In genomic region chr15:51323284-51323683, GRCm38 (mm10) we compare ENCODE assay signal across 23 mouse cellular contexts.
DNase-seq lines count a peak whose midpoint lies in the region; ATAC-seq and TF ChIP-seq lines count a peak whose summit lies in the region.
"Had no signal": no experiment of that assay in that cellular context is flagged by ENCODE, and none has a peak within 500 bp of the region (broad histone marks: within the 10 kb centered on the region; RNA-seq: fewer than 3 reads in every experiment).

No protein-coding gene starts in this region.

- DNase-seq in brain, embryonic 14.5 days (ENCODE audit: low read depth): peak; percentile 70
- DNase-seq in embryo, embryonic 11 days: peak; percentile 22
- peak; percentile 32 for DNase-seq in limb, embryonic 10.5 days (ENCODE audit: low spot score)
- DNase-seq in liver: no peak
- DNase-seq in kidney, adult 8-10 months: no peak
- no peak for DNase-seq in left cerebral cortex, postnatal 25 days (ENCODE audit: low spot score in 2 of 2)
- DNase-seq: adrenal gland, postnatal 36 days; B cell, adult 2 months; cerebellum, adult 11 months; cerebellum, adult 8-10 months; cerebellum, postnatal 14 days; gastrocnemius, postnatal 36 days; heart, adult 11 months; heart, postnatal 36 days; kidney, adult 11 months had no signal

- no peak overlapping the region for H3K4me3 ChIP-seq in forebrain, embryonic 15.5 days
- H3K4me3 ChIP-seq in forebrain, embryonic 12.5 days (replicated peaks): no peak overlapping the region
- H3K4me3 ChIP-seq in limb, embryonic 10.5 days: no peak overlapping the region
- H3K4me3 ChIP-seq: embryonic facial prominence, embryonic 13.5 days; heart, embryonic 13.5 days; hindbrain, embryonic 13.5 days had no signal

- TF ChIP-seq CTCF in brain, embryonic 14.5 days (IDR thresholded peaks at IDR 0.05; ENCODE audit: borderline replicate concordance, extremely low read depth, insufficient read depth, insufficient read length): no peak

- no peaks in the 10 kb centered on the region for H3K9me3 ChIP-seq in forebrain, embryonic 15.5 days
- H3K9me3 ChIP-seq in forebrain, embryonic 12.5 days: no peaks in the 10 kb centered on the region
- H3K9me3 ChIP-seq in limb, embryonic 10.5 days (replicated peaks): no peaks in the 10 kb centered on the region
- H3K9me3 ChIP-seq: embryonic facial prominence, embryonic 13.5 days; G1E; heart, embryonic 13.5 days; hindbrain, embryonic 13.5 days had no signal

- no peak for TF ChIP-seq POLR2A in brain, embryonic 14.5 days (IDR thresholded peaks at IDR 0.05; ENCODE audit: borderline replicate concordance, extremely low read depth, insufficient read depth, insufficient read length, poor library complexity, severe bottlenecking)

- H3K27me3 ChIP-seq in forebrain, embryonic 15.5 days: no peaks in the 10 kb centered on the region
- no peaks in the 10 kb centered on the region for H3K27me3 ChIP-seq in forebrain, embryonic 12.5 days
- H3K27me3 ChIP-seq in limb, embryonic 10.5 days (ENCODE audit: low read depth, poor library complexity, severe bottlenecking): peaks cover 15% of the 10 kb centered on the region
- H3K27me3 ChIP-seq: embryonic facial prominence, embryonic 13.5 days; hindbrain, embryonic 13.5 days had no signal

- H3K4me1 ChIP-seq in forebrain, embryonic 15.5 days: no peaks in the 10 kb centered on the region
- H3K4me1 ChIP-seq in forebrain, embryonic 12.5 days: no peaks in the 10 kb centered on the region
- peaks cover 30% of the 10 kb centered on the region for H3K4me1 ChIP-seq in limb, embryonic 10.5 days
- H3K4me1 ChIP-seq: heart, embryonic 13.5 days; hindbrain, embryonic 13.5 days had no signal

- H3K27ac ChIP-seq in forebrain, embryonic 15.5 days (replicated peaks): no peak overlapping the region
- H3K27ac ChIP-seq in forebrain, embryonic 12.5 days: no peak overlapping the region
- no peak overlapping the region for H3K27ac ChIP-seq in limb, embryonic 10.5 days
- H3K27ac ChIP-seq: embryonic facial prominence, embryonic 13.5 days; heart, embryonic 13.5 days; hindbrain, embryonic 13.5 days; hindbrain, postnatal 0 days had no signal

- no peak overlapping the region for H3K9ac ChIP-seq in forebrain, embryonic 15.5 days (replicated peaks)
- no peak overlapping the region for H3K9ac ChIP-seq in forebrain, embryonic 12.5 days
- H3K9ac ChIP-seq: embryonic facial prominence, embryonic 13.5 days; heart, embryonic 13.5 days; hindbrain, embryonic 13.5 days had no signal

- ATAC-seq in forebrain, embryonic 15.5 days (replicated peaks): peak; percentile 63
- no peak for ATAC-seq in forebrain, embryonic 12.5 days (ENCODE audit: low FRiP score)
- ATAC-seq: CD4-positive, CD25-positive, alpha-beta regulatory T cell, adult 4 months; hindbrain, postnatal 0 days had no signal

- intact Hi-C loops in left cerebral cortex, postnatal 25 days (cut with DNase I): no loop called here

- H3K36me3 ChIP-seq in forebrain, embryonic 15.5 days: no peaks in the 10 kb centered on the region
- H3K36me3 ChIP-seq in forebrain, embryonic 12.5 days (replicated peaks): no peaks in the 10 kb centered on the region
- H3K36me3 ChIP-seq in limb, embryonic 10.5 days: no peaks in the 10 kb centered on the region
- H3K36me3 ChIP-seq: embryonic facial prominence, embryonic 13.5 days; G1E; heart, embryonic 13.5 days; hindbrain, embryonic 13.5 days had no signal

- no peak overlapping the region for H3K4me2 ChIP-seq in forebrain, embryonic 15.5 days (replicated peaks)
- no peak overlapping the region for H3K4me2 ChIP-seq in forebrain, embryonic 12.5 days
- H3K4me2 ChIP-seq: embryonic facial prominence, embryonic 13.5 days; heart, embryonic 13.5 days; hindbrain, embryonic 13.5 days had no signal

- WGBS in forebrain, embryonic 15.5 days: 58% methylated on average over 5 of the region's 5 CpGs
- 69% methylated on average over 5 of the region's 5 CpGs for WGBS in forebrain, embryonic 12.5 days
- WGBS in limb, embryonic 10.5 days: 14% methylated on average over 5 of the region's 5 CpGs

Comparison
In these comparisons a context has a peak if more than half of its experiments do, and no peak if none do; other contexts are left out.
1. DNase-seq: peak in brain, embryonic 14.5 days (single experiment), embryo, embryonic 11 days (single experiment) and limb, embryonic 10.5 days (single experiment); none in liver (single experiment), kidney, adult 8-10 months (0 of 2) and left cerebral cortex, postnatal 25 days (0 of 2).